Mouse (Mus musculus): ENCODE data around the gene Spag6. TPM values are rescaled to one million over a fixed set of nuclear protein-coding genes. Genes with fewer than 3 reads are reported as not detected.

Gene Spag6
- polyA plus RNA-seq, 1 experiment from 2014 or later, result not detected

GRCm38 (mm10) chr2:18684062-18684461 is 9.8 kb upstream of the Spag6 start:
- Histone ChIP-seq H3K9ac (ENCODE audit: low read depth, low read length) (no peak overlapping the region), H3K4me2 (ENCODE audit: low read depth, low read length) (no peak overlapping the region), H3K27me3 (ENCODE audit: control insufficient read depth, insufficient read depth, low read depth, low read length) (peaks cover 52% of the 10 kb centered on the region), H3K4me1 (ENCODE audit: control insufficient read depth, low read depth, low read length) (peaks cover 7% of the 10 kb centered on the region), H3K36me3 (ENCODE audit: control insufficient read depth, insufficient read depth) (no peaks in the 10 kb centered on the region), H3K9me3 (replicated peaks; ENCODE audit: control insufficient read depth, low read length) (no peaks in the 10 kb centered on the region), H3K27ac (ENCODE audit: low read length) (no peak overlapping the region), H3K4me3 (ENCODE audit: low read depth, low read length) (no peak overlapping the region)
- ATAC-seq (ENCODE audit: low read depth), result no peak
- 73% methylated on average over 5 of the region's 5 CpGs for WGBS (ENCODE audit: insufficient replicate concordance)

- H3K4me3 ChIP-seq (ENCODE audit: low read depth, low read length), result no peak overlapping the region
- H3K27ac ChIP-seq (ENCODE audit: low read length), result no peak overlapping the region
- peaks cover 15% of the 10 kb centered on the region for H3K4me1 ChIP-seq (ENCODE audit: control insufficient read depth, low read depth, low read length)
- no peaks in the 10 kb centered on the region for H3K9me3 ChIP-seq (replicated peaks; ENCODE audit: control insufficient read depth, low read length)
- H3K9ac ChIP-seq (ENCODE audit: low read depth, low read length), result no peak overlapping the region
- peaks cover 52% of the 10 kb centered on the region for H3K27me3 ChIP-seq (ENCODE audit: control insufficient read depth, insufficient read depth, low read depth, low read length)
- H3K36me3 ChIP-seq (ENCODE audit: control insufficient read depth, insufficient read depth), result no peaks in the 10 kb centered on the region
- H3K4me2 ChIP-seq (ENCODE audit: low read depth, low read length), result no peak overlapping the region
- ATAC-seq (ENCODE audit: low read depth), result no peak
- 42% methylated on average over 6 of the region's 6 CpGs for WGBS (ENCODE audit: insufficient replicate concordance)
These were observed 7.4 kb upstream of the Spag6 start for GRCm38 (mm10) chr2:18686386-18686785.

GRCm38 (mm10) chr2:18686826-18687519 is 6.9 kb upstream of the Spag6 start:
- Histone ChIP-seq H3K27ac (ENCODE audit: low read length) (no peak overlapping the region), H3K4me1 (ENCODE audit: control insufficient read depth, low read depth, low read length) (peaks cover 15% of the 10 kb centered on the region), H3K9ac (ENCODE audit: low read depth, low read length) (no peak overlapping the region), H3K4me3 (ENCODE audit: low read depth, low read length) (no peak overlapping the region), H3K4me2 (ENCODE audit: low read depth, low read length) (no peak overlapping the region), H3K27me3 (ENCODE audit: control insufficient read depth, insufficient read depth, low read depth, low read length) (peaks cover 54% of the 10 kb centered on the region), H3K9me3 (replicated peaks; ENCODE audit: control insufficient read depth, low read length) (no peaks in the 10 kb centered on the region), H3K36me3 (ENCODE audit: control insufficient read depth, insufficient read depth) (no peaks in the 10 kb centered on the region)
- 33% methylated on average over 8 of the region's 8 CpGs for WGBS (ENCODE audit: insufficient replicate concordance)
- no peak for ATAC-seq (ENCODE audit: low read depth)

- WGBS (ENCODE audit: insufficient replicate concordance), result 7% methylated on average over 9 of the region's 9 CpGs
- ATAC-seq (ENCODE audit: low read depth), result no peak
- no peak overlapping the region for H3K9ac ChIP-seq (ENCODE audit: low read depth, low read length)
- no peak overlapping the region for H3K4me3 ChIP-seq (ENCODE audit: low read depth, low read length)
- peaks cover 15% of the 10 kb centered on the region for H3K4me1 ChIP-seq (ENCODE audit: control insufficient read depth, low read depth, low read length)
- H3K36me3 ChIP-seq (ENCODE audit: control insufficient read depth, insufficient read depth), result no peaks in the 10 kb centered on the region
- H3K4me2 ChIP-seq (ENCODE audit: low read depth, low read length), result no peak overlapping the region
- H3K27me3 ChIP-seq (ENCODE audit: control insufficient read depth, insufficient read depth, low read depth, low read length), result peaks cover 61% of the 10 kb centered on the region
- H3K27ac ChIP-seq (ENCODE audit: low read length), result no peak overlapping the region
- no peaks in the 10 kb centered on the region for H3K9me3 ChIP-seq (replicated peaks; ENCODE audit: control insufficient read depth, low read length)
These were observed 6.1 kb upstream of the Spag6 start for GRCm38 (mm10) chr2:18687671-18688170.

GRCm38 (mm10) chr2:18688286-18688685 is 5.5 kb upstream of the Spag6 start:
- Histone ChIP-seq H3K4me2 (ENCODE audit: low read depth, low read length) (peak overlapping the region; percentile 73), H3K4me1 (ENCODE audit: control insufficient read depth, low read depth, low read length) (peaks cover 15% of the 10 kb centered on the region), H3K27me3 (ENCODE audit: control insufficient read depth, insufficient read depth, low read depth, low read length) (peaks cover 66% of the 10 kb centered on the region), H3K9ac (ENCODE audit: low read depth, low read length) (no peak overlapping the region), H3K4me3 (ENCODE audit: low read depth, low read length) (no peak overlapping the region), H3K36me3 (ENCODE audit: control insufficient read depth, insufficient read depth) (no peaks in the 10 kb centered on the region), H3K27ac (ENCODE audit: low read length) (no peak overlapping the region), H3K9me3 (replicated peaks; ENCODE audit: control insufficient read depth, low read length) (no peaks in the 10 kb centered on the region)
- WGBS (ENCODE audit: insufficient replicate concordance), result 2% methylated on average over 6 of the region's 6 CpGs
- no peak for ATAC-seq (ENCODE audit: low read depth)

- H3K27ac ChIP-seq (ENCODE audit: low read length), result no peak overlapping the region
- no peaks in the 10 kb centered on the region for H3K36me3 ChIP-seq (ENCODE audit: control insufficient read depth, insufficient read depth)
- peak overlapping the region; percentile 73 for H3K4me2 ChIP-seq (ENCODE audit: low read depth, low read length)
- peaks cover 68% of the 10 kb centered on the region for H3K27me3 ChIP-seq (ENCODE audit: control insufficient read depth, insufficient read depth, low read depth, low read length)
- ATAC-seq (ENCODE audit: low read depth), result no peak
- H3K4me3 ChIP-seq (ENCODE audit: low read depth, low read length), result peak overlapping the region; percentile 60
- peaks cover 15% of the 10 kb centered on the region for H3K4me1 ChIP-seq (ENCODE audit: control insufficient read depth, low read depth, low read length)
- H3K9ac ChIP-seq (ENCODE audit: low read depth, low read length), result no peak overlapping the region
- H3K9me3 ChIP-seq (replicated peaks; ENCODE audit: control insufficient read depth, low read length), result no peaks in the 10 kb centered on the region
- under 1% methylated on average over 44 of the region's 45 CpGs for WGBS (ENCODE audit: insufficient replicate concordance)
These were observed 5.1 kb upstream of the Spag6 start for GRCm38 (mm10) chr2:18688708-18689063.

GRCm38 (mm10) chr2:18689064-18689921 is 4.5 kb upstream of the Spag6 start:
- no peak overlapping the region for H3K9ac ChIP-seq (ENCODE audit: low read depth, low read length)
- 1% methylated on average over 51 of the region's 51 CpGs for WGBS (ENCODE audit: insufficient replicate concordance)
- peak; percentile 36 for ATAC-seq (ENCODE audit: low read depth)

GRCm38 (mm10) chr2:18690055-18690691 is 3.7 kb upstream of the Spag6 start:
- Histone ChIP-seq H3K27me3 (ENCODE audit: control insufficient read depth, insufficient read depth, low read depth, low read length) (peaks cover 83% of the 10 kb centered on the region), H3K4me3 (ENCODE audit: low read depth, low read length) (peak overlapping the region; percentile 60), H3K9ac (ENCODE audit: low read depth, low read length) (no peak overlapping the region), H3K27ac (ENCODE audit: low read length) (no peak overlapping the region), H3K4me1 (ENCODE audit: control insufficient read depth, low read depth, low read length) (peaks cover 15% of the 10 kb centered on the region), H3K9me3 (replicated peaks; ENCODE audit: control insufficient read depth, low read length) (no peaks in the 10 kb centered on the region), H3K4me2 (ENCODE audit: low read depth, low read length) (peak overlapping the region; percentile 73), H3K36me3 (ENCODE audit: control insufficient read depth, insufficient read depth) (no peaks in the 10 kb centered on the region)
- 1% methylated on average over 47 of the region's 58 CpGs for WGBS (ENCODE audit: insufficient replicate concordance)
- ATAC-seq (ENCODE audit: low read depth), result no peak

More at GRCm38 (mm10) chr2:18689064-18689921, 4.5 kb upstream of the Spag6 start:
- Histone ChIP-seq H3K36me3 (ENCODE audit: control insufficient read depth, insufficient read depth) (no peaks in the 10 kb centered on the region), H3K4me1 (ENCODE audit: control insufficient read depth, low read depth, low read length) (peaks cover 15% of the 10 kb centered on the region), H3K27ac (ENCODE audit: low read length) (no peak overlapping the region), H3K9me3 (replicated peaks; ENCODE audit: control insufficient read depth, low read length) (no peaks in the 10 kb centered on the region), H3K4me3 (ENCODE audit: low read depth, low read length) (peak overlapping the region; percentile 60), H3K4me2 (ENCODE audit: low read depth, low read length) (peak overlapping the region; percentile 73), H3K27me3 (ENCODE audit: control insufficient read depth, insufficient read depth, low read depth, low read length) (peaks cover 74% of the 10 kb centered on the region)

Data from liver, embryonic 16.5 days (tissue).